Mouse (Mus musculus) cerebellum, adult 18-20 months (tissue): ENCODE data around the gene Atrnl1.
A peak's percentile ranks its signal among the peaks of the same experiment; 100 is the strongest.

ENCODE experiments used
- DNase-seq, 2 experiments: peaks; one replicate each; pipeline ENCODE4 v3.0.0; 2021

The Atrnl1 gene

DNA sequence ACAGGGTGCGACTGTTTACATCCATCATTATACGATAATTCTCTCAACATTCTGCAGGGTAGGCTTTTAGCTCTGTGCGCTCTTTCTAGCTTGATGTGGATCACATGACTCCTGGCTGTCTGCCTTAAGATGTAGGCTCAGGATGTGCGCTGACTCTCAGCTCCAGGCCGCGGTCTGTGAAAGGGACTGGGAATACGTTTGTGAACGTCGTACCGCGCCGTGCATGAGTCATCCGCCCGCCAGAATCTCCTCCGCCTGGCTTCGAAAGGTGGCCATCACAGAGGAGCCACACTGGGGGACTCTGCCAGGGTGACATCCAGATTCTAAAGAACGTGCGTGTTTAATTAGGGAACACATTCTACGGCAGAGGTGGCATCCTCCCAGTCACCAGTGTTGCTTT is 471.9 kb downstream of the Atrnl1 start:
- DNase-seq = no peak

DNA sequence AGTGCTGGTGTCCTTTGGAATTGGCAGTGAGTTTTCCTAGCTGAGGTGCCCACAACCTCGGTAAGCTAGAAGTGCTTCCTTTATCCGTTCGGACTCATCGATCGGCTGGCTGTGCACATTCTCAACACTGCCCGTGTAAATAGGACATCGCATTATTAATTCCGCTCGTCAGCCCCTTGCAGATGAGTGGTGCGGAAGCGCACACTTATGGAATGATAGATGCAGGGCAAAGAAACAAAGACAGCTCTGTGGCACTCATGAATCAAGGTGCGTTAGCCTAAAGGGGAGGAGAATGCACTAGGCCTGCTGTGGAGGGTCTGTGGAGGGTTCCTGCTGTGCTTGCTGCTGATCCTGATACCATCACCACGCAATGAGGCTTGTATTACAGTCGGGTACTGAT is 474.0 kb downstream of the Atrnl1 start:
- DNase-seq = no peak

DNA sequence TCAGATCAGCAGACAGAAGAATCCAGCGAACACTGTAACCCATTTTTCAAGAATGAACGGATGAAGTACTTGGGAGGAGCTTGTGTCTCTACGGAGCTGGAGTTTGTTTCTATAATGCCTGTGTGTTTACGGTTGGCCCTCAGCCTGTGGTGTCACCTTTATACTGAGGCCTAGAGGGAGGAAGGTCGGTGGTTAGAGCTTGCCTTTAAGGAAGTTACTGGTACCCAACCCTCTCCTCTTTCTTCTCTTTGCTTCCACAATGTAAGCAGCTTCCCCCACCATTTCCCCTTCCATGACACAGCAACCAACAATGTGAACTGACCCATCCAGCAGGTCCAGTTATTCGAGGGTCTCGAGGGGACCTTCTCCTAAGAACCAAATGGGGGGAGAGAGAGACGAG is 475.9 kb downstream of the Atrnl1 start:
- DNase-seq = no peak

DNA sequence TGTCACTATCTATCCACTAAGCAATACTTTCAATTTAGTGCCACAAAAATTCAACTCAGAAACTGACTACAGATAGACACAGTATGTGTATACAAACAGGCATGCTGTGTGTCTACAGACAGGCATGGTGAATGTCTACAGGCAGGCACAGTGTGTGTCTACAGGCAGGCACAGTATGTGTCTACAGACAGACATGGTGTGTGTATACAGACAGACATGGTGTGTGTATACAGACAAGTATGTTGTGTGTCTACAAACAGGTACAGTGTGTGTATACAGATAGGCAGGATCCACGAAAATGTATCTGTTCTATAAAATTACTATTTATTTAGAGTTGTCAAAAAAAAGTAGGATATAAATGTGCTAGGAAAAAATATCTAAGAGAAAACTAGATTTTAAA is 477.1 kb downstream of the Atrnl1 start:
- no peak for DNase-seq

DNA sequence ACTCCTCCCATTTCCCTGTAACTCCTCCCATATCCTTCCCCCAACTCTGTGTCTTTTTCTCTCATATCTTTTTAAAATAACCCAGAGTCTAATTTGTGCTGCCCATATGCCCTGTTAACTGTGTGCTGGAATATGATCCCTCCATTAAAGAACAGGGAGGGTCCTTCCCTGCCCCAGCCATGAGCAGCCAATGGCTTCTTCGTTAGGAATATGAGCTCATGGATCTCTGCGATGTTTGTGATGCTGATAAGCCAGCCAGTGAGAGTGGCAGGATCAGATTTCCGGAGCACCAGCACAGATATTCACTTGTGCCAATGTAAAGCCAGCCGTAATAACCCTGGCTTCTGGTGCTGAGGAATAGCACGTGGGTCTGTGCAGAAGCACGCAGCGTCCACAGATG is 477.6 kb downstream of the Atrnl1 start:
- no peak for DNase-seq

DNA sequence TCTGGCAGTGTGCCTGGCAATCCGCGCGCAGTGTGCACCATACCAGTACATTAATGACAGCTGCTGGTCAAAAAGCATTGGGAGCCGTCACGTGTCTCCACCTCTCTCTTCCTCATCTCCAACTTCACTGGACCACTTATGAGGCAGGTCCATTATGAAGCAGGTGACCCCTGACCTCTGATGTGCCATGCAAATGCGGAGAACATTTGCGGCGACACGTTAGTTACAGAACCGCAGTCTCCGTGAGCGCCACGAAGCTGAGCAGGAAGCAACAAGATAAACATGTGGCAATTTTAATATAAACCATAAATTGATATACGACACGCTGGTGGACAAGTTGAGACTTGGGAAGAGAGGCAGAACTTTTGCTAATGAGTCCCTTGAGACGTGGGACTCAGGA is 481.1 kb downstream of the Atrnl1 start:
- DNase-seq = no peak

DNA sequence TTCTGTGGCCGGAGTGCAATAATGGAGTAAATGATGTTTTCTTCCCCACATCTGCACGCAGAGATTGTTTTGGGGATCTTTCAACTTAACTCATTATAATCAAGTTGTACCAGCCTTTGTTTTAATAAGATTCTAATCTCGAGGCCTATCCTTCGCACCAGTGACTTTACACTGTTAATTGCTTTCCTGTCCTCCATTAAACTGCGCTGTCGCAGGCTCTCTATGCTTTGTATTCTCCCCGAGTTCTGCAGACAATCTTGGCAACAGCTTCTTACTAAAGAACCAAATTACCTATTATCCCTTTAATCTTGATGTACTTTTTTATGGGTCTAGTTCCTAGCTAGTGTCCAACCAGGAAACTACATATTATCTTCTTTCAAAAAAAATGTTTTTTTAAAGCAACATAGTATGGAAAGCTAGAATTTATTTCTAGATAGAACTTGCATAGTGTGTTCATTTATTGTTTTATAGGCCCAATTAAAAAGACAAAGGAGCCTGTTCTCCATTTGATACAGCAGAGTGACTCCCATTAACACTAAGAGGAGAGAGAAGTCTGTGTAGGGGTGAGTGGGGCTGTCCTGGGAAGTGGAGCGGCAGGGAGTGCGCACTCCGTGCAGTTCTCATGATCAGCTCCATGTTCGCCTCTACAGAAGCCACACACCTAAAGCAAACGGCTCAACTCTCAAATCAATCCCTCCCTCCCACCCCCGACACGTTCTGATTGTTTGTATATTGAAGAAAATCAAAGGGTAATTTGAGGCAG is 484.1 kb downstream of the Atrnl1 start:
- no peak for DNase-seq

DNA sequence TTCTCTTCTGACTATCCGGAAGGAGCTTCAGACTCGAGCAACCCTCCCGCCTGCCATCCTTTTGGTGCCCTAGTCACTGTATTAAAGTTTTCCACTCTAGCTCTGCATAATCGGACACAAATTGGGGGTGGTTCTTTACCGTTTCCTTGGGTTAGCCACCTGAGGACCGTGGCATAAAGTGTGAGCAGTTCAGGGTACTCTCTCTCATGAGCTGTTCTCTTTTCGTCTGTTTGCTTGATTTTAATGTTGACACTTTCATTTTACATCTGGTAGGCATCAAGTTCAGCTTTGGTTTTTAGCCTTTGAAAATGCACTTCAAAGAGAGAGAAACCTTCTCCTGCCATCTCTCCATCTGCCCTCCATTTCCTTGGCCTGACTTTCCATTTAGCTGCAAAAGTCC is 484.9 kb downstream of the Atrnl1 start:
- DNase-seq = no peak

DNA sequence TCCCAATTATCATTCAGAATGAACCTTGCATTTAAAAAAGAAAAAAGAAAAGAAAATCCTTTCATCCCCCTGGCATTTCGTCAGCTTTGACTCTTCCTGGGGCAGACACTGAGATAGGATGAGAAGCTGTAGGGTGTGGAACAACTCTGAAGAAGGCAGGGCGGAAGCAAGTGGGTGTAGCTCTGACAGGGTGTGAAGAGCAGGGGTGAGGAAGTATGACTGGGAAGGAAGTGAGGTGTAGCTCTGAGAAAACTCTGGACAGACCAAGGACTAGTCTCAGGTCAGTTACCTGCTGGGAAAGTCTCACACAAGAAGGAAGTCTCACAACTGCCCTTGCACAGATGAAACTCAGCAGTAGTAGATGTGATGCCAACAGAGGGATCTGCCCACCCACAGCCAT is 486.4 kb downstream of the Atrnl1 start:
- no peak for DNase-seq

DNA sequence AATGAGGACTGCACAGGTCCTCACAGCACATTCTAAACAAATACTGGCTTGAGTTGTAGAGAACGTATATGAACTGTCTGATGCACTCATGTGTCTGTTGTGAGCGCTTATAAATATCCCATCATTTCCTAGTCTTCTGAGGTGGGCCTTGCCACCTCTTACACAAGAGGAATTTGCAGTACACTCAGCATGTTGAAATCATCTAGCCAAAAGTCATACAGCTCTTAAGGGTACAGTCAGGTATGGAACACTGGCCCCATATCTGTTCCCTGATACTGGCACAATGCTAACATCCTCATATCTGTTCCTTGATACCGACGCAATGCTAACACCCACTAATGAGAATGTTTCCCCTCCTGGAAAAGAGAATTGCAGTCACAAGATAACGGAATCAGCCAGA is 488.7 kb downstream of the Atrnl1 start:
- no peak for DNase-seq

DNA sequence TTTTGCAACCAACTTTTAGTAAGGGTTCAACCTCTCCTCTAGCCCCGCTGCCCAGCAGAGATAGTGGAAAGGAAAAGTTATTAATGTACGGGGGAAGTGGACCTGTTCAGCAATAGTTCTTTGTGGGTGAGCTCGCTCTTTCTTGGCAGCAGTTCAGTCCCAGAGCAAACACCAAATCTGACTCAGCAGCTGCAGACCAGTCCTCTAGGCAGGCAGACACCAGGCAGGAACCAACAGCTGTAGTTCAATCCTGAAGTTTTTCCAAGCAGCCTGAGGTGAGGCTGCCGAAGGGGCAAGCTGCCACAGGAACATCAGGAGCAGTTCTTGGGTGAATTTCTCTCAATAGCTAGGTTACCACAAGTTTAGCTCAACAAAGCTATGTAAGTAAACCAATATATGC is 489.5 kb downstream of the Atrnl1 start:
- DNase-seq = no peak

DNA sequence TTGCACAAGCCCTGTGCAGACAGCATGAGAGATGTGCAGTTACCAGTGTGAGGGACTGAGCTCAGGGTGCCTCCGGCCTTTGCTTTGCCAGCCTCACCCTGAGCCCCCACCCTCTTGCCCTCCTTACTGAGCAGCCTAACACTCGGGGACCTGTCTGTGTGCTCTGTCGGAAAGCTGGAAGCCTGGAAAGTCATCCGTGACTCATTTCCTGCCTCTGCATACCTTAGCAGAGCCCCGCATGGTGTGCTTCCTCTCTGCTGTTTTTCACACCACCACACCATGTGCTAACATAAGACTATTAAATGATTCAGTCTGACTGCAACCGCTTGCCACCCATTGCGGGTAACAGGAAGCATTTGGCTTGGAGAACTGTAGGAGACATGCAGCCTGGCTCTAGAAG is 493.7 kb downstream of the Atrnl1 start:
- no peak for DNase-seq

DNA sequence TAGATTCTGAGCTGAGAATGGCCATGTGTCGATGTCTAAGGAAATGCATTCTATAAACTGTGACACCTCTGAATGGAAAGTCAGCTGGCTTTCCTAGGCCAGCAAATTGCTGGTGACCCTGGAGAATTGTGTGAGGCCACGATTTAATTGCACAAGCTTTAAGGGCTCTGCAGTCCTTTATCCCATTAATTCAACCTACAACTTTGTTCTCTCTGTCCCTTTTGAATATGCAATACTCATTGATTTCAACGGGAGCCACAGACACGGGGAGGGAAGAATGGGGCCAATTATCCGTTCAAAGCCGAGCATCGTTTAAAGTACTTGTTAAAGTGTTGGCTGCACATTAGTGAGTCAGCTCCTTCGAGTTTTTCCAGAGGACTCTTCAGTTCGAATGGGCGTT is 496.8 kb downstream of the Atrnl1 start:
- DNase-seq = no peak

DNA sequence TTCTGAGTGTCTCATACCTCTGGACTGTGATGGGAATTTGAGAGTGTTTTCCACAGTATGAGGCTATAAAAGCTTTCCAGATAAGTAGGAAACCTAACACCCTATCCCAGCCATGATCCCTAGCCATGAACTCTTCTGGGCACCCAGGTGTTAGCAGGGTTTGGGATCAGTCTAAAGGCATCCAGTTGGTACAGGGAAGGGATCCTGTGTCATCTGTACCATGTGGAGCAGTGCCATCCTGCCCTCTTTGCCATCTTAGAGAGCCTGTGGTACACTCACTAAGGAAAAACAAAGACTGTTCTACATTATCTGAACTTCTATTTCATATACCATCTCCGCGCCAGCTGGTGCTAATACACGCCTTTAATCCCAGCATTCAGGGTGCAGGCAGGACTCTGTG is 499.7 kb downstream of the Atrnl1 start:
- DNase-seq = no peak

DNA sequence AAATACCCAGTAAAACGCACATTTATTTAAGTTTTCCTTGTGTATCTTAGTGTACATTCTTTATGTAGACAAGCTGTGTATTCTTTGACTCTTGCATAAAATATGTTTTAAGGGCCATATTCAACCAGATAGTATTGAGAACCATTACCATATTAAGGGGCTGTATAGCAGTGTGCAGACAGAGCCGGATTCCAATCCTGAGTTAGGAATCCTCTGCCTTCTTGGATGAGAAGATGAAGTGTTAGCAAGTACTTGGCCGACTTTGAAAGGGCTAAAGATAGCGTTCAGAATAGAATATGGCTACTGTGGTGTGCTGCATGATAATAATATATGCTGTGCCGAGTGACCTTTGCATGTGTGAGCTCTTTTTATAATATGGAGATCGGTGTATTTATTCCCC is 500.5 kb downstream of the Atrnl1 start:
- no peak for DNase-seq

DNA sequence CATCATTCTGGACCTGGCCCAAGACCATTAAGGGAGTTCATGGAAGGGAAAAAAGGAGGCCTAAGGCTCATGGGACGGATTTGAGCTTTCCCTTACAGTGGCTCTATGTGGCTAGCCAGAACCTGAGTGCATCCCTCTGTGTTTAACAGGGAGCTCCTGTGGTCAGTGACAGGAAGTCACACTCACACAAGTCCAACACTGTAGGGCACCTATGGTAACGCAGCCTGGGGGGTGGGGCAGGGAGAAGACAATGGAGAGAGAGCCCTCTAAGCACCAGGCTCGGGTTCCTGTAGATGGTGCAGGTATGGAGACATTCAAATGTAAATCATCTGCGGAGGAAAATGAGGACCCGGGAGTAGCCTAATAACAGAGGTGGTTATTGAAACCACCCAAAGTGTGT is 501.3 kb downstream of the Atrnl1 start:
- DNase-seq = no peak

DNA sequence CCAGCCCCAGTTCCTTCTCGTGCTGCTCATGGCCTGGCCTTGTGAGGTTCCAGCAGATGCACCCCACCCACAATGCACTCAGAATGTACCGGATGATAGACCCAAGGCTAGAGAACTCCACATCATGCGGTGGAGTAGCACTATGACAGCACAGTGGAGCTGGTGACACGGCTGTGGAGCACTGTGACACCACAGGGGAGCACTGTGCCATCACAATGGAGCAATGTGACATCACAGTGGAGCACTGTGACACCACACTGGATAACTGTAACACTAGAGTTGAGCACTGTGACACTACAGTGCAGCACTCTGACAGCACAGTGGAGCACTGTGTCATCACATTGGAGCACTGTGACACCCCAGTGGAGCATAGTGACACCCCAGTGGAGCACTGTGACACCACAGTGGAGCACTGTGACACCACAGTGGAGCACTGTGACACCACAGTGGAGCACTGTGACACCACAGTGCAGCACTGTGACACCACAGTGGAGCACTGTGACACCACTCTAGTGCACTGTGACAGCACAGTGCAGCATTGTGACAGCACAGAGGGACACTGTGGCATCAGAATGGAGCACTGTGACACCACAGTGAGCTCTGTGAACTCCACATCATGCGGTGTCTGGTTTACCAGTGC is 502.4 kb downstream of the Atrnl1 start:
- DNase-seq = no peak

DNA sequence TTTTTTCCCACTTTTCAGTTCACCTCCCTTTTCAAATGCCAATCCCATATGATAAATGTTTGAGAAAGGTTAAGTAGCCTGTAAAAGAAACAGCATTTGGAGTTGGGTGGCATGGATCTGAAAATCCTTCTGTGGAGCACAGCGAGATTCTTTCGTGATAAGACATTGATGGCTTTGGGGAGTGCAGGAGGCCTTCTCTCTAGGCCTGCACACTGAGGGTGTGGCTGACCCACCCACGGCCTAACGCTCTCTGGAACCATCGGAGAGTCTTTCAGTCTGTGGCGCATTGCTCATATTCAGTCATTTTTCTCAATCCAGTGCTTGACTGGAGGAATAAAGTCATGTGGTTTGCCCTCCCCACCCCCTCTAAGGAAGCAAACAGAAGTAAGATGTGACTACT is 506.8 kb downstream of the Atrnl1 start:
- DNase-seq = no peak

DNA sequence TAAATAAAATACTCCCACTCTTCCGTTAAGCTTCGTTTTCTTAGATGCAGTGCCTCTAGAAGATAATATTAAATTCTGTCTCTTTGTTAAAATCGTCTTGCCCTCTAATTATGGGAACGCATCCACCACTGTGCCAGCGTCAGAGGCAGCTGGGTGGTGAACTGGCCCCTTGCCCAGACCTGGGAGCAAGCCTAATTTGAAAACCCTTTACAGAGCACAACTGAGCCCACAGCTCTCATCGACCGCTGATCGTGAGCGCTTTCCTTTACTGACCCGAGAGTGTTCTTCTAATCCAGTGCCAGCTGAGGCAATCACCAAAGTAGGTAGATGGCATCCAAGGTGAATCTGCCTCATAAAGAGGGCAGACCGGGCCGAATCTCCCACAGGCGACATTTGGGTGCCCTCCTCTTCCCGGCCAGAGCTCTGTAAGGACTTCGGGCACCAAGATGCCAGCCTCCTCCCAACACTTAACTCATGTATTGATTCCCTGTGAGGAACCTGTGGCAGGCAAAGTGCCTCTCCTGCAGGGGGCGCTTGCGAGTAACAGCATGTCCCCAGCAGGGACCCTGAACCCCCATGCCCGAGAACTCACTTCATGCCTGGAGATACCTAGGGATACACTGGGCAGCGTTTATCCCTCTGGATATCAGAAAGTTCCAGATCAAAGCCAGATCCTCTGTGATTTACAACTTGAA is 507.5 kb downstream of the Atrnl1 start:
- peak; percentile 9 to 12 for DNase-seq

DNA sequence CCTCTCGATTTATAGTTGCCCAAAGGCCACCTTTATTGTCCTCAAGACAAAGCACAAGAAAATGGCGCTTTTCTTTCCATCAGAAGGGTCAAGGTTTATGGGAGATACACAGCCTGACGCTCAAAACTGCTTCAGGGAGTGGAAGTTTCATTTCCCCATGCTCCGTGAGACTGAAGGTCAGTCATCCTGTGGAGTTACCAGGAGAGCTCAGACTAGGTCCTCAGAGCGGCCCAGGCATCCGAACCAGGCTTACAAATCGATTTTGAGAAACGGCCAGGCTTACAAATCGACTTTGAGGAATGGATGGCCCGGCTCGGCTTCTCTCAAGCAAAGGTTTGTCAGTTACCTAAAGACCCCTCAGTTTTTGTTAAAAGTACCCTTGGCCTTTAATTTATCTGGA is 508.0 kb downstream of the Atrnl1 start:
- DNase-seq = no peak

DNA sequence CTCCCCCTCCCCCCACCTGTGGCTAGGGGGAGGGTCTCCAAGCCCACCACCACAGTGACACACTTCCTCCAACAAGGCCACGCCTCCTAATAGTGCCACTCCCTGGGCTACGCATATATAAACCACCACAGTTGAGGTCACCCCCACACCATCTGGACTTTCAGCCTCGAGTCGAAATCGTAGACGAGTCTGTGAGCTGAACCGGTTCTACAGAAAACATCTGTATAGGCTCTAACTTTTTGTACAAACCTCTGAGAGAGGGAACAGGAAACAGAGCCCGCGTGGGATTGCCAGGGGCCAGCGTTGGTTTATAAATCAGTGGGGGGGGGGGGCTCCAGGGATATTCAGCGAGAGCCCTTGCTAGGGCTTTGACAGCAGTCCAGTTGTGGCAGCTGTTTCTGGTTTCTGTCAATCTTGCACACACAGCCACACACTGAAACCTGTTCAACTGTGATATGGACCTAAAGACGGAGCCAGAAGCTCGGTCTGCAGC is 508.9 kb downstream of the Atrnl1 start:
- DNase-seq = no peak

DNA sequence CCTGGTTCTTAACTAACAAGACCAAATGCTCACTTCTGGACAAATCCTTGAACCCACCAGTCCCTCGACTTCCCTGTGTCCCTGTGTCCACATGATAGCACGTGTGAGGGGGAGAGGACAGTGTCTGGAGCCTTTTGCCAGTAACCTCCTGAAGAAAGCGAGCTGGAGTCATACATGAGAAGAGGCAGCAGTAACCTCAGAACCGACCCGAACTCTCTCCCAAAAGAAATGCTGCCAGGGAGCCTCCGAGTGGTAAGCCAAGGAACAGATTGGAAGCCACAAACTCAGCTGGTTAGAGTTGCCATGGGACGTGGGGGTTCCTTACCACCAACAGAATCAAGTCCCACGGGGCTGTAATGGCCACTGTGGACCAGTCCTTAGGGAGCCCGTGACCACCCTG is 509.8 kb downstream of the Atrnl1 start:
- no peak for DNase-seq

DNA sequence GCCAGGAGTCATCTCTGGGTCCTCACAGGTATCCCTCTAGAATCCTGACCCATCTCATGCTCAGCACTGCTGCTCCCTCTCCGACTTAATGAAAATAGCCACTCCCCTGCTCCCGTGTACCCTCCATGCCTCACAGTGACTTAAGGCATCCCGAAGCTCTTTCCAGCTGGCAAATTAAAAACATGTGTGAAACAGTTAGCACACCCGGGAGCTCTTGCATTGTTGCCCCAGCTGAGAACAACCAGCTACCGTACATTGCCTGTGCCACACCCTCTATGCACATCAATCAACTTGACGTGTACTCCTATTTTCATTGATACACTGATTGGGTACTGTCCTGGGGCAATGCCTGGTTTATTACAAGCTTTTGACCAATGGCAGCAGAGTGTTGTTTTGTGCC is 510.8 kb downstream of the Atrnl1 start:
- no peak for DNase-seq

DNA sequence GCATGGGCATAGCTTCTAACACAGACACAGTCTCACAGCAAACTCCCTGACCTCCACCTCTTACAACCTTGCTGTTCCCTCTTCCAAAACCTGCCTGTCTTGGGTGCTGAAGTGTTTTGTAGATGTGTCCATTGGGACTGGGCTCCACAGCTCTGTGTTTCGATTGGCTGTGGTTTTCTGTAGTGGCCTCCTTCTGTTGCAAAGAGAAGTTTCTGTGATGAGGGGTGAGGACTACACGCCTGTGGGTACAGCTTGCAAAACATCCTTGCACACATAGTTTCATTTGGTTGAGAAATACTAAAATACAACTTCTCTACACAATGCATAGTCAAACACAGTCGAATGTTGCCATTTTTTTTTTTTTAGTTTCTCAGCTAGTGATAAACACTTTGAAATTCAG is 512.8 kb downstream of the Atrnl1 start:
- no peak for DNase-seq
